11 mouse cellular contexts compared by ENCODE assay signal in the genomic region with DNA sequence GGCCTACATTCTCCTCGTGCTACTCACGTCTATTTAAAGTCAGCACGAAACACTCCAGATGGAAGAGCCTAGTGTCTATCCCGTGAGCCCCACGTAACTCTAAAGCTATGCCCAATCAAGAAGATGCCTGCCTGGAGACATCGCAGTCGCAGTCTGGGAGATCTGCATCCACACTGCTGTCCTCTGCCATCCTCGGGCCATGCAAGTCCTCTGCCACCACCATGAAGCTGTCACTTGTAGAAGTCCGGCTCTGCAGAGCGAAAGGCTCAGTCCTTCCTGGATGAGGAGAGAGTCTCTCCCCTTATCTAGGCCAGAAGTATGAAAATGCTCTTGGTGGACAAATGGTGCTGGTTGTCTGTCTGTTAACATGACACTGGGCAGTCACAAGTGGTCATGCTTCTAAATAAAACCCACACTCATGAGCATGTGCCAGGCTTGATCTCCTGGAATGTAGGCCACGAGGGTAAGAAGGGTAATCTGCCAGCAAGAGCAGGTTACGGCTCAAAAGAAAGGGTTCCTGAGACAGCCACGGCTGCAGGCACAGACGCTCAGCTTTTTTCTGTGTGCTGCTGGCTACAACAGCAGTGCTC. TPM values are rescaled to one million over a fixed set of nuclear protein-coding genes. Genes with fewer than 3 reads are reported as not detected.
DNase-seq lines count a peak whose midpoint lies in the region; ATAC-seq lines count a peak whose summit lies in the region.
"Had no signal": no experiment of that assay in that cellular context is flagged by ENCODE, and none has a peak within 500 bp of the region (broad histone marks: within the 10 kb centered on the region; RNA-seq: fewer than 3 reads in every experiment).

Gm10097 (plus strand) TSS at position 517 of the 590 bp plus-strand sequence.

- peak; percentile 47; the same call in 1 of the 2 replicates for ATAC-seq in embryonic facial prominence, embryonic 15.5 days (ENCODE audit: insufficient number of reproducible peaks, low FRiP score, low TSS enrichment, low read depth)
- ATAC-seq in heart, embryonic 15.5 days (replicated peaks; ENCODE audit: insufficient number of reproducible peaks, insufficient read depth, low FRiP score, low read depth), result peak; percentile 95

- H3K9me3 ChIP-seq in embryonic facial prominence, embryonic 15.5 days (replicated peaks), result no peaks in the 10 kb centered on the region
- H3K9me3 ChIP-seq in heart, embryonic 15.5 days (replicated peaks), result no peaks in the 10 kb centered on the region
- H3K9me3 ChIP-seq: embryonic facial prominence, embryonic 12.5 days had no signal

- 77% methylated on average over 14 of the region's 14 CpGs for WGBS in embryonic facial prominence, embryonic 15.5 days
- 48% methylated on average over 14 of the region's 14 CpGs for WGBS in heart, embryonic 15.5 days

- intact Hi-C loops in left cerebral cortex, postnatal 36 days (cut with DNase I), result no loop called here

- H3K9ac ChIP-seq in embryonic facial prominence, embryonic 15.5 days, result no peak within 1 kb of the TSS
- peak within 1 kb of the TSS; percentile 50 for H3K9ac ChIP-seq in heart, embryonic 15.5 days
- H3K9ac ChIP-seq: embryonic facial prominence, embryonic 12.5 days had no signal

- DNase-seq in left cerebral cortex, postnatal 36 days (ENCODE audit: low spot score in 2 of 2), result peak; percentile 13 to 27
- no peak for DNase-seq in left cerebral cortex, adult 8-10 months (ENCODE audit: low spot score in 2 of 2)
- no peak for DNase-seq in adrenal gland, adult (ENCODE audit: inconsistent age in 2 of 2, low spot score in 1 of 2)
- DNase-seq in adrenal gland, postnatal 36 days, result no peak
- no peak for DNase-seq in right cerebral cortex, adult 2 months (ENCODE audit: low spot score in 2 of 2)
- DNase-seq: kidney, adult 18-20 months had no signal

- H3K4me1 ChIP-seq in embryonic facial prominence, embryonic 15.5 days, result 0 out of 2 replicates have a peak, but pooled peaks cover 8% of the 10 kb centered on the region
- 0 out of 2 replicates have a peak, but pooled peaks cover 8% of the 10 kb centered on the region for H3K4me1 ChIP-seq in heart, embryonic 15.5 days (replicated peaks)
- H3K4me1 ChIP-seq: embryonic facial prominence, embryonic 12.5 days had no signal

- H3K4me2 ChIP-seq in embryonic facial prominence, embryonic 15.5 days (replicated peaks), result no peak within 1 kb of the TSS
- peak within 1 kb of the TSS; percentile 59 for H3K4me2 ChIP-seq in heart, embryonic 15.5 days
- H3K4me2 ChIP-seq: embryonic facial prominence, embryonic 12.5 days had no signal

- no peaks in the 10 kb centered on the region for H3K27me3 ChIP-seq in embryonic facial prominence, embryonic 15.5 days
- no peaks in the 10 kb centered on the region for H3K27me3 ChIP-seq in heart, embryonic 15.5 days
- H3K27me3 ChIP-seq: embryonic facial prominence, embryonic 12.5 days had no signal

- H3K27ac ChIP-seq in embryonic facial prominence, embryonic 15.5 days (replicated peaks), result no peak within 1 kb of the TSS
- H3K27ac ChIP-seq in heart, embryonic 15.5 days, result peak within 1 kb of the TSS; percentile 97
- H3K27ac ChIP-seq: embryonic facial prominence, embryonic 12.5 days had no signal

- H3K36me3 ChIP-seq in embryonic facial prominence, embryonic 15.5 days, result 0 out of 2 replicates have a peak, but pooled peaks cover 3% of the 10 kb centered on the region
- peaks cover 8% of the 10 kb centered on the region for H3K36me3 ChIP-seq in heart, embryonic 15.5 days
- H3K36me3 ChIP-seq: embryonic facial prominence, embryonic 12.5 days had no signal

- H3K4me3 ChIP-seq in embryonic facial prominence, embryonic 15.5 days (replicated peaks), result no peak within 1 kb of the TSS
- H3K4me3 ChIP-seq in heart, embryonic 15.5 days, result peak within 1 kb of the TSS; percentile 40
- H3K4me3 ChIP-seq: embryonic facial prominence, embryonic 12.5 days had no signal

RNA-seq across cellular contexts. Expression of gene Gm10097, which starts in this region (rescaled TPM):
- total RNA-seq in left cerebral cortex, postnatal 36 days (2021), result not detected
- total RNA-seq in left cerebral cortex, adult 8-10 months (2022), result not detected
- polyA plus RNA-seq in embryonic facial prominence, embryonic 15.5 days (2015; fragmentation: Nextera tagmentation; extraction: Ambion mirVana), result 0.08 and 0.38 TPM in 2 replicates
- 0.99 and 1.9 TPM in 2 replicates for polyA plus RNA-seq in heart, embryonic 15.5 days (2015; fragmentation: Nextera tagmentation; extraction: Ambion mirVana)
- not detected for total RNA-seq in adrenal gland, postnatal 36 days (2021)
- total RNA-seq: layer of hippocampus, postnatal 10 days had no signal
- polyA plus RNA-seq: neural tube, embryonic 11.5 days had no signal

Comparison
In these comparisons a context has a peak if more than half of its experiments do, and no peak if none do; other contexts are left out.
1. Peak in DNase-seq in left cerebral cortex, postnatal 36 days; RNA of the gene not detected or under 1 TPM.
2. Peak in ATAC-seq in embryonic facial prominence, embryonic 15.5 days; RNA of the gene not detected or under 1 TPM.